Mouse (Mus musculus) lung, postnatal 0 days (tissue): ENCODE measurements around the gene Suv39h2. TPM values are rescaled to one million over a fixed set of nuclear protein-coding genes. Genes with fewer than 3 reads are reported as not detected.
A peak's percentile ranks its signal among the peaks of the same experiment; 100 is the strongest.

Experiments
- ATAC-seq: fragments of 200-750 bp; cut with Nextera tagmentation; 2 replicates; pipeline ENCODE4 v1.8.0; 2017; ENCODE audit warnings: moderate library complexity
- DNase-seq: peaks from one replicate; pipeline ENCODE4 v3.0.0-alpha.2; 2016; ENCODE audit warnings: low spot score
- H3K27ac ChIP-seq: fragments of 300-500 bp; sonication (generic); 2 replicates; pipeline ENCODE4 v1.5.1; 2014; ENCODE audit warnings: antibody characterized with exemption, mild to moderate bottlenecking, low read length, mixed read lengths
- H3K27me3 ChIP-seq: fragments of 300-500 bp; sonication (generic); replicated peaks from 2 replicates; pipeline ENCODE4 v1.6.1; 2014; ENCODE audit warnings: low read length, mixed read lengths; ENCODE audit not compliant: insufficient read depth
- H3K36me3 ChIP-seq: fragments of 300-500 bp; sonication (generic); 2 replicates; pipeline ENCODE4 v1.6.1; 2014; ENCODE audit warnings: low read length, mixed read lengths; ENCODE audit not compliant: insufficient read depth
- H3K4me1 ChIP-seq: fragments of 300-500 bp; sonication (generic); 2 replicates; pipeline ENCODE4 v1.6.1; 2014; ENCODE audit warnings: antibody characterized with exemption, low read depth, low read length, mixed read lengths; ENCODE audit not compliant: insufficient read depth
- H3K4me2 ChIP-seq: fragments of 300-500 bp; sonication (generic); replicated peaks from 2 replicates; pipeline ENCODE4 v1.6.1; 2014; ENCODE audit warnings: low read depth, mild to moderate bottlenecking, low read length, moderate library complexity, mixed read lengths
- H3K4me3 ChIP-seq: fragments of 300-500 bp; sonication (generic); 2 replicates; pipeline ENCODE4 v1.5.1; 2014; ENCODE audit warnings: low read depth, low read length
- H3K9ac ChIP-seq: fragments of 300-500 bp; sonication (generic); replicated peaks from 2 replicates; pipeline ENCODE4 v1.6.1; 2014; ENCODE audit warnings: low read depth, mild to moderate bottlenecking
- H3K9me3 ChIP-seq: fragments of 300-500 bp; sonication (generic); 2 replicates; pipeline ENCODE4 v1.6.1; 2016; ENCODE audit warnings: low read length, mixed read lengths
- CTCF ChIP-seq: IDR thresholded peaks from 2 replicates; pipeline ENCODE4 v1.5.1; 2016; ENCODE audit warnings: antibody characterized with exemption, mild to moderate bottlenecking
- EP300 ChIP-seq: IDR thresholded peaks from 2 replicates; pipeline ENCODE4 v1.6.1; 2016; ENCODE audit warnings: antibody characterized with exemption, mild to moderate bottlenecking, control low read depth
- WGBS: fragments of 180-500 bp; shearing (Covaris S2); extraction: QIAGEN DNeasy Blood & Tissue Kit; methylation state at CpG from one replicate; pipeline ENCODE4 v1.1.7; 2014; 5-methylcytosine and 5-hydroxymethylcytosine counted together
- polyA plus RNA-seq: library from polyadenylated mRNA; unstranded; fragments of >200 nt; fragmentation: Nextera tagmentation; extraction: Ambion mirVana; gene quantifications from 2 replicates; pipeline ENCODE4 v1.2.1, GENCODE M21; 2015

Gene Suv39h2
- polyA plus RNA-seq, 1 experiment from 2014 or later, result 1.3 TPM

DNA sequence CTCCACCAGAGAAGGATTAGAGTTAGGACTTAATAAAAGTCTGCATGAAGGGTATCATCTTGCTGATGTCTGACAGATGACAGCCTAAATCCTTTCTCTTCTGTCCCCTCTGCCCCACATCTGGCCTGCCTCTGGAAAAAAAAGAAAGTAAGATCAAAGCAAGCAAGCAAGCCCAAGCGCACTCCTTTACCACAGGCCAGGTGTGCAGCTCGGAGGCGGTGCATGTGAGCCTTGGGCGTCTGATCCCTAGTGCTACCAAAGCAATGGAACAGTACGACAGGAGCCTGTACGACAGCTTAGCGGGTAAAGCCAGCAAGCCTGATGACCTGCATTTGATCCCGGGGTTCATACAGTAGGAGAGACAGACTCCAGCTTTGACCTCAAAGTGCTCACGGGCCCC lies 43.9 kb downstream of the Suv39h2 start:
- ATAC-seq (no peak), DNase-seq (no peak)
- Histone ChIP-seq H3K9me3 (no peaks in the 10 kb centered on the region), H3K27ac (no peak overlapping the region), H3K9ac (no peak overlapping the region), H3K4me3 (no peak overlapping the region), H3K4me1 (no peaks in the 10 kb centered on the region), H3K4me2 (no peak overlapping the region), H3K27me3 (no peaks in the 10 kb centered on the region), H3K36me3 (no peaks in the 10 kb centered on the region)
- WGBS, result 87% methylated on average over 9 of the region's 9 CpGs
- no peak for TF ChIP-seq CTCF
- TF ChIP-seq EP300, result no peak

DNA sequence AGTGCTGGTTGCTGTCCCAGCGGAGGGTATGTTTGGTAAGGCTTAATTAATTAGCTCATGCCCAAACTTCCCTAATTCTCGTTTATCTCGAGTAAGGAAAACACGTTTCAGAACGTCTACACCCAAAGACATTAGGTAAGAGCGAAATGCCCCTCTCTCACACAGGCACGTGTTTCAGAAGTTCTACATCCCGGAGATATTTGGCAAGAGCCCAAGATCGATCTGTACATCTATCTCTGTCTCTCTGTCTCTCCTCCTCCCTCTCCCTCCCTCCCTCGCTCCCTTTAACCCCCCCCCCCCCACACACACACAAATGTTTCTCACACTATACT lies 50.3 kb downstream of the Suv39h2 start:
- Histone ChIP-seq H3K36me3 (no peaks in the 10 kb centered on the region), H3K4me3 (peak overlapping the region; percentile 63), H3K27me3 (no peaks in the 10 kb centered on the region), H3K27ac (no peak overlapping the region), H3K9me3 (no peaks in the 10 kb centered on the region), H3K4me2 (peak overlapping the region; percentile 92), H3K4me1 (no peaks in the 10 kb centered on the region; the same call in 1 of the 2 replicates), H3K9ac (peak overlapping the region; percentile 49)
- ATAC-seq (no peak), DNase-seq (peak; percentile 13)
- WGBS, result 3% methylated on average over 9 of the region's 10 CpGs
- no peak for TF ChIP-seq CTCF
- TF ChIP-seq EP300, result no peak

DNA sequence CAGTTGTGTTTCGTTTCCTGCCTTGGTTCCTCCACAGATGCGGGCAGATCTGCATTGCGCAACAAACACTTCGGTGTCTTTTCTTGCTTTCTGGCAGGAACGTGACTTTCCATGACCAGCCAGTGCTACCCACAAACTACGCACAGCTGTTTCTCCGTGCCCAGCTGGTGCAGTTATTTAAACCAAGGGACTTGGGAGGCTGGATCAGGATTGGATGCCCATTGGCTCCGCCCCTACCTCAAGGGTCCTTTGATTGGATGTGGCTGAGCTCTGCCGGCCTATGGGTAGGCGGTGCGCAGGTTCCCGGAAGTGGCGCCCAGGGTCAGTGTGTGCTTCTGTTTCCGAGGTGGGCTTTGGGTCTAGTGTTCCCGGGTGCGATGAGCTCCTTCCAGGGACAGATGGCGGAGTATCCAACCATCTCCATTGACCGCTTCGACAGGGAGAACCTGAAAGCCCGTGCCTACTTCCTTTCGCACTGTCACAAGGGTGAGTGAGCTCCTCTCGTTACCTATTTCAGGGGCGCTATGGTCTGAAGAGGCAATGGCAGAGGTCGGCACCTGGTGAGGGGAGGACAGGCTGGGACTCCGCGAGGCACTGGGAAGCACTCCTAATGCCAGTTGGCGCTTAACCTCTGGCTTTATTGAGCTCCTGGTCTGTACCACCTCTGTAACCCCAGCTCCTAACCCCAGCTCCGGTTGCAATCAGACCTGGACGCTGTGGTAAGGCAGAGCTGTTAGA lies 50.8 kb downstream of the Suv39h2 start, which contains the start of gene Dclre1c:
Gene Dclre1c (plus strand): TSS at position 291 of the 738 bp plus-strand sequence.
- peak; percentile 98 for ATAC-seq

DNA sequence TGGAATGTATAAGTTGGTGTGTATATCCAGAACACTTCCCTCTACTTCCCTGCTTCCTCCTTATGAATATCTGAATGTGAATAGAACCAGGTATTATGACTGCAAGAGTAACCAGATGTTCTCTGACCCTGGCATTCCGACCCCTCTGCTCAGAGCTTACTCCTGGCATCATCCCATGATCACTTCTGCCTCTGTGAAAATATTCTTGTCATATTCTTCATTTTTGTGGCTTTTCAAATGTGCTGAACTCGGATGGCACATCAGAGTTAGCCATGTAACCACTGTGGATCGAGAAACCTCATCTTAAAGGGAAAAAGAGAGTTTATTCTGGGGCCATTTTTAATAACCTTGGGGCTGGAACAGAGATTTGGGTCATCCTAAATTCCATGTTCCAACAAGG lies 52.3 kb downstream of the Suv39h2 start, which contains the start of gene Meig1:
Gene Meig1 (minus strand): TSS at position 101 of the 400 bp plus-strand sequence.
- 58% methylated on average over 3 of the region's 3 CpGs for WGBS
- ATAC-seq (no peak), DNase-seq (no peak)
- no peaks in the 10 kb centered on the region; the same call in 1 of the 2 replicates for H3K4me1 ChIP-seq
- H3K27me3 ChIP-seq, result no peaks in the 10 kb centered on the region
- TF ChIP-seq EP300, result no peak
- no peak for TF ChIP-seq CTCF
- no peak within 1 kb of the TSS for H3K9ac ChIP-seq
- H3K4me3 ChIP-seq, result no peak within 1 kb of the TSS
- no peaks in the 10 kb centered on the region for H3K9me3 ChIP-seq
- peak within 1 kb of the TSS; percentile 92; the same call in 1 of the 2 replicates for H3K4me2 ChIP-seq
- no peaks in the 10 kb centered on the region for H3K36me3 ChIP-seq
- no peak within 1 kb of the TSS; the same call in 1 of the 2 replicates for H3K27ac ChIP-seq

More for the DNA sequence above, 50.8 kb downstream of the Suv39h2 start, which contains the start of gene Dclre1c:
- TF ChIP-seq EP300 (no peak), CTCF (no peak)
- Histone ChIP-seq H3K27me3 (no peaks in the 10 kb centered on the region), H3K27ac (no peak within 1 kb of the TSS; the same call in 1 of the 2 replicates), H3K4me1 (no peaks in the 10 kb centered on the region; the same call in 1 of the 2 replicates), H3K9me3 (no peaks in the 10 kb centered on the region), H3K4me3 (peak within 1 kb of the TSS; percentile 63), H3K36me3 (no peaks in the 10 kb centered on the region), H3K4me2 (peak within 1 kb of the TSS; percentile 92), H3K9ac (peak within 1 kb of the TSS; percentile 49)
- under 1% methylated on average over 29 of the region's 29 CpGs for WGBS
- peak; percentile 97 for DNase-seq

DNA sequence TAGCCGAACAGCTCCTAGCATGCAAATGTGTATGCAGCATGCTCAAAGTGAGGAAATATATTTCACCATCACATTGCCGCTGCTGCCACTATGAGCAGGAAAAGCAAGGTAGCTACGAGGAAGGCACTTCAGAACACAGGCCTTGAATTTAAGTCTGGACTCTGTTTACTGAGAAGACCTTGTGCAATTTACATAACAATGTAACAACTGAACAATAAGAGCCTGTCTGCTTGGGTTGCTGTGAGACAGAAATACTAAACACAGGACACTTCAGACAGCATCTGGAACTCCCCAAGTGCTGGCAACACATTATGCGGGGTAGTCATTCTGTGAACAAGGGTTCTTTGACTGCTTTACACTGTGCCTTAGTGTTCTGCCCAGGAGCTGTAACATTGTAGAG lies 54.7 kb downstream of the Suv39h2 start:
- H3K9me3 ChIP-seq, result no peaks in the 10 kb centered on the region

DNA sequence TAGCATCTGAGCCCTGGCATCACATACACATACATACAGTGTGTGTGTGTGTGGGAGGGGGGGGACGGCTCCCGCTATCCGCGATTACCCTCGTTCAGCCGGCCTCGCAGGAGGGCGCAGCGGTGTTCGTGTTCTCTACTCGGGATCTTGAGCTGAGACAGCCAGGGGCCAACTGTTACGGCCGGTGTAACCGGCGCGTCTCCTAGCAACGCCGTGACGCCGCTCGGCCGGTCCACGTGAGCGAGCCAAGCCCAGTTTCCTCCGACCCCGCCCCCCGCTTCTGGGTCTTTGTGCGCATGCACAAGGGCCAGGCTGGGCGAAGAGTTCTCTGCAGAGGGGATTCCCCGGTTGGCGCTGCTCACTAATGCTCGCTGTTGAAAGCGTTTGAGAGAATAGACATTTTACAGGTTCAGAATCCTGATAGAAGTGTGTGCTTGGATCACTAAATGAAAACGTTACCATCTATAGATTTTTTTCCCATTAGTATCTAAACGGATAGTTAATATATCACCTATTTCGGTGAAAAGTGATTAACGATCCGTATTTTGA lies 55.9 kb downstream of the Suv39h2 start:
- Histone ChIP-seq H3K9me3 (no peaks in the 10 kb centered on the region), H3K4me1 (no peaks in the 10 kb centered on the region; the same call in 1 of the 2 replicates), H3K36me3 (no peaks in the 10 kb centered on the region), H3K4me2 (peak overlapping the region; percentile 82), H3K27me3 (no peaks in the 10 kb centered on the region), H3K27ac (no peak overlapping the region), H3K9ac (no peak overlapping the region), H3K4me3 (peak overlapping the region; percentile 50)
- DNase-seq (peak; percentile 97), ATAC-seq (peak; percentile 96)
- WGBS, result under 1% methylated on average over 38 of the region's 38 CpGs
- no peak for TF ChIP-seq EP300
- no peak; the same call in 1 of the 2 replicates for TF ChIP-seq CTCF

More for the DNA sequence above, 54.7 kb downstream of the Suv39h2 start:
- no peak overlapping the region for H3K4me2 ChIP-seq
- H3K4me1 ChIP-seq, result no peaks in the 10 kb centered on the region; the same call in 1 of the 2 replicates
- no peak for DNase-seq
- H3K4me3 ChIP-seq, result no peak overlapping the region
- no peak overlapping the region for H3K9ac ChIP-seq
- 61% methylated on average over 4 of the region's 4 CpGs for WGBS
- H3K27me3 ChIP-seq, result no peaks in the 10 kb centered on the region
- H3K36me3 ChIP-seq, result no peaks in the 10 kb centered on the region
- no peak overlapping the region for H3K27ac ChIP-seq
- TF ChIP-seq CTCF, result no peak
- no peak for TF ChIP-seq EP300
- ATAC-seq, result no peak
